Mouse (Mus musculus) T-helper 2 cell (primary cell): ENCODE measurements at regions not wholly inside any gene's neighbourhood (a gene's known extent, or its start where the extent isn't known, plus 50 kb on each side); places are given as distances from the start of the nearest gene placed in this dataset.

ENCODE experiments used
- in situ Hi-C: fragments of 300-600 bp; cut with MboI, MseI; formaldehyde crosslinking; loops from one replicate; pipeline ENCODE4 v1.15.1; 2025; ENCODE audit warnings: high pct_unique_total_duplicates

DNA sequence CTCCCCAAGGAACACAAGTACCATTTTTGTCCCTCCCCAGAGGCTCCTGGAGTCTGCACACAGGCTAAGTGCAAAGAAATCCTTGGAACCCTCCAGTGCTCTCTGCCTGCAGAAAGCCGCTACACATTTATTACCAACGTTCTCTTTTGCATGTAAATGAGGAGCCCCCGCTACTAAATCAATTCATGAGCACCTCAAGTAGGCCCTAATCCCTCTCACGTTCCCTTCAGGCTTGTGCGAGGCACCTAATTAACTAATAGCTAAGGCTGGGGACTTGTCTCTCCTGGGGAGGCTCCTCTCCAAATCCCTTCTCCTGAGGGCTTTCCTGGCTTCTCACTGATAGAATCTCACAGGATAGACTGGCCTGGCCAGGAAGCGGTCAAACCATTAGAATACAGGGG is 568.6 kb upstream of the Adam5 start:
- in situ Hi-C loops: no loop called here

DNA sequence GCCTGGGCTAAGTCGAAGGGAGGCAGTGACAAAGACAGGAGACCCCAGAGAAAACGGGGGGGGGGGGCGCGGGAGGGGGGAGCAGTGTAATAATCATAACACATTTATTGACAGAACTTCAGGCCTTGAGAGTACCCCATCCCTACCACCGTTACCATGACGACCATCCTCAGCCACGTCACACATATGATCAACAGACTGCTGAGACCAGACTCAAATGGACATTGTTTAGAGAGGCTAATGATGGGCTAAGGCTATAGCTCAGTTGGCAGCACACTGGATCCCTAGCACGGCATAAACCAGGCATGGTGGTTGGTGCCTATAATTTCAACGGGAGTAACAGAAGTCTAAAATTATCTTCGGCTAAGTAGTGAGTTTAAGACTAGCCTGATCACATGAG is 565.8 kb upstream of the Adam5 start:
- in situ Hi-C loops: no loop called here

GRCm38 (mm10) chr8:25389371-25389855 is 565.2 kb upstream of the Adam5 start:
- in situ Hi-C loops: no loop called here

DNA sequence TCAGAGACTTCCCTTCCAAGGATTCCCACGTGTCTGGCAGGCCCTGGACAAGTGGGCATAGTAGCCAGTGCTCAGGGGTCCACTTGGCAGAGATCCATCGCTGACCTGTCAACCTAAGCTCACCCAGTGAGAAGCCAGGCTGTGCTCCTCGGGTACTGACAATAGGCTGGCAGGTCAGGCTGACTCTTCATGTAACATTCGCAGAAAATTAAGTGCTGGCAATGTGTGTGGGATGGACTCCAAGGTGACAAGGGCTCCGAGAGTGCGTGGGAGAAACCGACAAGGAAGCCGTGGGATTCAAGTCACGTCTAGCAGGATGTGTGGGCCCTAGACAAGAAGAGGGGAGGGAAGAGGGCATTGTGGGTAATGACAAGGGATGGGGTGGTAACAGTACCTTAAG is 564.6 kb upstream of the Adam5 start:
- in situ Hi-C loops: no loop called here

DNA sequence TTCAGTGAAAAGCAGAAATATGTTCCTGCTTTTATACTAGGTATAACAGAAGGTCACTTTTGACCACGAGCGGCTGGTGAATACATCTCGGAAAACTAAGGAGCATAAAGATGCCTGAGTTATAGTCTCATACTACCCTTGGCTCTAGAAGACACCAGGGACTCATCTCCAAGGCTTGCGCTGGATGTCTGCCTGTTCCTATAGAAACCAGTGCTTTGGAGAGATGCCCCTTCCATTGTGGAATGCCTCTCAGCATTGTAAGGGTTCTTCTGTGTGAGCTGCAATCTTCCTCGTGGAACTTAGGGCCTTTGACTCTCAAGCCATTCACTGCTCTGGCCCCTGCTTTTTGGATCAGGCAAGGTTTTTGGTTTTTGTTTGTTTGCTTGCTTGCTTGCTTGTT is 561.0 kb upstream of the Adam5 start:
- in situ Hi-C loops: no loop called here

DNA sequence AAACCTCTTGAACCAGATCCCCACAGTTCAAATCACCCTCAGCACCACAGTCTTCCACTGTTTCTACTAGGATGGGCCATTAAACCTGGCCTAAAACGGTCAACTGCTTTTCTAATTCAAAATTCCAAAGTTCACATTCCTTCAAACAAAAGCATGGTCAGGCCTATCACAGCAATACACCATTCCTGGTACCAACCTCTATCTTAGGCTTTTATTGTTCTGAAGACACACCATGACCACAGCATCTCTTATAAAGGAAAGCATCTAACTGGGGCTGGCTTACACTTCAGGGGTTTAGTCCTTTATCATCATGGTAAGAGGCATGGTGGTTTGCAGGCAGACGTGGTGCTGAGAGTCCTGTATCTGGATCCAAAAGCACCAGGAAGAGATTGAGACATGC is 560.4 kb upstream of the Adam5 start:
- in situ Hi-C loops: no loop called here

DNA sequence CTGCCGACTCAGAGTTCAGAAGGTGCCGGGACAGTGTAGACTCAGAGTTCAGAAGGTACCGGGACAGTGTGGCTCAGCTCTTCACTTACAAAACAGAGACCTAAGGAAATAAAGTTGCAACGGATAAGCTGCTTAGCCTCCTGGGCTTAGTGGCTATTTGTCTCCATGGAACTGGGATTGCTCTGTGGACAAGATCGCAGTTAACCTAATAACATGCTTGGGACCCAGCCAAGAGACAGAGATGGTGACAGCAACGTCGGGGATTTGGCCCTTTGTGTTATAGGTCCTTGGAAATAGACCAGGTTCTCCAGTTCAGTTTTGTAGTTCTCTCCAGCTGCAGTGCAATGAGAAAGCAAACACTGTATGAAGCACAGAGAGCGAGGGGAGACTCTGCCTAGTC is 549.1 kb upstream of the Adam5 start:
- in situ Hi-C loops: no loop called here

DNA sequence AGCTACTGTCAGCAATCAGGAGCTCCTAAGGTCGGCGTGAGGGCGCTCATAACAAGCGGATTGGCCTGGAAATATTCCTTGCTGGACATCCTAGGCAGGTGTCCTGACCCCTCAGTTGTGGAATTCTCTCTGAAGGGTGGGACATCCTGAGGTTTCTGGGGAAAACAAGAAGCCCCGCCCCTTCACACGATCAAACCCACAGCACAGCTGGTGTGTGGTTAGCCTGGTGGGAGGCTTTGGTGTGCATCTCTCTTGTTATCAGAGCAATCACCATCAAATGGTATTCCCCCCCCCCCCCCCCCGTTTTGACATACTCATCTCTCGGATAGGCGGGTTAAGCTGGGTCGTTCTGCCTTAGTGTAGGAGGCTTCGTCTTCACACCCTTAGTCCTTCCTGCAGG is 546.8 kb upstream of the Adam5 start:
- in situ Hi-C loops: no loop called here

DNA sequence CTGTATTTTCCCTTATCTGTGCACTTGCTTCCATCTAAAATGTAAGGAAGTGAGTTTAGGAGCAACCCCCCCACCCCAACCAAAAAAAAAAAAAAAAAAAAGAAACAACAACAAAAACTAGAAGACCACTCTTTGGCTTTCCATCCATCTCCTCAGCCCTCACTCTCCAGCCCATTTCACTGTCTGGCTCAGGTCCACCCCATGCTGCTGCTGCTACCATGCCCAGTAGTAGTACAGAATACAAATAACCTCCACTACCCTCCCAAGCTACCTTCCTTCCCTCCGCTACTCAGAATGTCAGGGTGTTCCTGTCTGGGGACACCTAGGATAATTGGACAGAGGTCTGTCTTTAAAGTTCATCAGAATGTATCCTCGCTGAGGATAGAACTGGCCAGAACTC is 545.2 kb upstream of the Adam5 start:
- in situ Hi-C loops: no loop called here

- in situ Hi-C loops: no loop called here
These were observed 544.5 kb upstream of the Adam5 start for GRCm38 (mm10) chr8:25368561-25369091.

DNA sequence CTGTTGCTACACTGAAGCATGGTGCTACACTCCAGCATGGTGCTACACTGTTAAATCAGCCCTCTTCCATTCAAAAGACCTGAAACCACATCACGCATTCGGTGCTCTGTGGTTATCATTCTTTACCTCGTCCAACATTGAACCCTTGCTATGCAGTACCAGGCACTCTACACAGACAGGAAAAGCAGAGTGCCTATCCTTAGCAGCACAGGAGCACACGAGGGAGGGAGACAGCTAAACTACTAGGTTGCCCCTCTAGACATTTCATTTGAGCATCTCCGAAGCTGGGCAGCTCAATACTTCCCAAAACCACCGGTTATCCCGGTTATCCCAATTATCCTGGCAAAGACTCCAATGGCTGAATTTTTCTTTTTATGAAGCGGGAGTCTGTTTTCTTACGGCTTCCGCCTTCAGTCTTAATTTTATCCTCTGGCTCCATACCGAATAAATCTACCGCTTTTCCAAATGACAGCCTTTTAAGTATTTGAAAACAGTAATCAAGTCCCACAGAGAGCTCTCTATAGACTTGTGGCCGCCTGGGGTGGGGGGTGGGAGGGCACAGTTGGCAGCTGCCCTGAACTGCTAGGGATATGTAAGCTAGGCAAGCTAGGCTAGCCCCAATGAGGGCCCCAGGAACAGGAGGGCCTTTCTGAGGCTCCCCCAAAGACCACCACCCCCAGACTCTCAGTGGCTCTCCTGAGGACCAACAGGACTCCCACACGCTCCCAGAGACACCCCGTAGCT is 543.8 kb upstream of the Adam5 start:
- in situ Hi-C loops: no loop called here

DNA sequence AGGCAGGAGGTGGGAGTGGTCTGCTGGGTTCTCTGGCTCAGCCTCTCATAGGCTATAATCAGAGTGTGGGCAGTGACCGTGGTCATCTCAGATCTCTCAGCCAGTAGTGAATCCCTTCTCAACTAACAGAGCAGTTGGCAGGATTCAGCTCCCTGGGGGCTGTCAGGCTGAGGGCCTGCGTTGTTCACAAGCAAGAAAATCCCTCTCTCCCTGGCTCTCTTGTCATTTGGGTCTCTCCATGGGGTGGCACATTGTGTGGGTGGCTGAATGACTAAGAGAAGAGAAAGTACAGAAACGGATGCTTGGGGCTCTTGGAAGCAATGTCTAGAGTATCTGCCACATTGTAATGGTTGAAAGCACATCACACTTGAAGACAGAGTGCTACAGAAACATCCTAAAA is 542.0 kb upstream of the Adam5 start:
- in situ Hi-C loops: no loop called here

DNA sequence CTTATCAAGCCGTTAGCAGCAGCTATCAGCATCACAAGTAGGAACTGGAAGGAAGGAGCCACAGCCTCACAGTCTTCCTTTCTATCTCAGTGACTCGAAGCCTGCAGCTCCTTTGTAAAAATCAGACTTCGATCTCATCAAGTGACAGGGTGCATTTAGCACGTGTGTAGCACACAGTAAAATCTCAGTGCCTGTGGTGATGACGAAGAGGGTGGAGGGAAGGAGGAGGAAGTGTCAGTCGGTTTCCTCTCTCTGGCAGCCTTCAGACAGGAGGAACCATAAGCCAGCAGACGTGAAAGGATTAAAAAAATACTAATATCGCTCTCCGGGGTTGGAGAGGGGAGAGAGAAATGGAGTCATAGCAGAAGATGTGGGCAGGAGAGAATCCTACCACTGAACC is 538.5 kb upstream of the Adam5 start:
- in situ Hi-C loops: loop anchor here (5.0 kb wide), 1 partner anchor 90 kb away; no protein-coding TSS in a partner anchor

DNA sequence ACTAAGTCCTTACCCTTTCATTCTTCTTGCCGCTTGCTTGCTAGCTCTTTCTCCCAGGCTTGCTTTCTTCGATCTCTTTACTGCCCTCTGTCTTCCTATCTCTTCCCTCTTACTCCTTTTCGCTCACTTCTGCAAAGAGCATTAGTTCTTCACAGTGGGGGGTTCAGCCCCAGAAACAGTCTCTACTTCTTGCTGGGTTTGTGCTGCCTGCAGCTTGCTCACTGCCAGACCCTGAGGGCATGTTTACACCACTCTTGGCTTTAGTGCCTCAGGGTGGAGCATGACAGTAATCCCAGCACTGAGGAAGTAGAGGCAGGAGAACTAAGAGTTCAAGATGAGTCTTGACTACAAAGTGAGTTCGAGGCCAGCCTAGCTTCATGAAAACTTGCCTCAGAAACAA is 538.0 kb upstream of the Adam5 start:
- in situ Hi-C loops: loop anchor here (5.0 kb wide), 1 partner anchor 90 kb away; no protein-coding TSS in a partner anchor

DNA sequence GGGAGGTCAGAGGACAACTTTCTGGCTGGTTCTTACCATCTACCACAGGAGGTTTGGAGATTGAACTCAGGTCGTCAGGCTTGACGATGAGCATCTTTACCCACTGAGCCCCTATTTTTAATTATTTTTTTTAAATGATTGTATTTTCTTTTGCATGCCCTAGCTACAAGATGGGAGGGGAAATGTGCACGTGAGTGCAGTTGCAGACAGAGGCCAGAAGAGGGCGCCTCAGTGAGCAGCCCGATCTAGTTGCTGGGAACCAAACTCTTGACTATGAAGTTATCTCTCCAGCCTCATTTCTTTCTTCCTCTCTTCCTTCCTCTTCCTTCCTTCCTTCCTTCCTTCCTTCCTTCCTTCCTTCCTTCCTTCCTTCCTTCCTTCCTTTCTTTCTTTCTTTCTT is 537.3 kb upstream of the Adam5 start:
- in situ Hi-C loops: loop anchor here (5.0 kb wide), 1 partner anchor 89 kb away; no protein-coding TSS in a partner anchor

DNA sequence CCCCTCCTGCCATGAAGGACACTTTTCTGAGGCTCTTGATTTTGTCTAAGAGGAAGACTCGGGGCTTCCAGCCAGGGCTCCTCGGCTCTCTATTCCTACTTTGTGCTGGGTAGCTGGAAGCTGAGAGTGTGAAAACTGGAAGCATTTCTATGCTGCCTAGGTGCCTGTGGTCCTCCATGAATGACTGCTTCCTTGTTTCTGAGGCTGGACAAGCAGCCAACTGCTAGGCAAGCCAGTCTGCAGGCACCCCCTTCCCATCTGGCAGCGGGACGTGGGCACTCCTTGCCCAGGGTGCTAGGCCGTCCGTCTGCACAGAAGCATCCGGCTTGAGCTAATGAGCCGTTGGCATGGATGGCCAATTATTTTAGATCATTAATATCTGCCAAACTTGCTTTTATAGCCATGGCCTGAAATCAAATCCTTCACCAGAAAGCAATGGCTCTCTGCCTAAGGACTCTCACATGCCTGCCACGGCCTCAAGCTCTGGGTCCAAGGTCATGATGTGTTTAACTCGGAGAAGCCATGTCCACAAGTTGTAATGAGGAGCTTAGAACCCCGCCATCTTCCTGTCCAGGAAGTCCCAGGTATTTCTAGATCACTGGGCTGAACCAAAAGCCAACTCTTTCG is 534.5 kb upstream of the Adam5 start:
- in situ Hi-C loops: no loop called here

DNA sequence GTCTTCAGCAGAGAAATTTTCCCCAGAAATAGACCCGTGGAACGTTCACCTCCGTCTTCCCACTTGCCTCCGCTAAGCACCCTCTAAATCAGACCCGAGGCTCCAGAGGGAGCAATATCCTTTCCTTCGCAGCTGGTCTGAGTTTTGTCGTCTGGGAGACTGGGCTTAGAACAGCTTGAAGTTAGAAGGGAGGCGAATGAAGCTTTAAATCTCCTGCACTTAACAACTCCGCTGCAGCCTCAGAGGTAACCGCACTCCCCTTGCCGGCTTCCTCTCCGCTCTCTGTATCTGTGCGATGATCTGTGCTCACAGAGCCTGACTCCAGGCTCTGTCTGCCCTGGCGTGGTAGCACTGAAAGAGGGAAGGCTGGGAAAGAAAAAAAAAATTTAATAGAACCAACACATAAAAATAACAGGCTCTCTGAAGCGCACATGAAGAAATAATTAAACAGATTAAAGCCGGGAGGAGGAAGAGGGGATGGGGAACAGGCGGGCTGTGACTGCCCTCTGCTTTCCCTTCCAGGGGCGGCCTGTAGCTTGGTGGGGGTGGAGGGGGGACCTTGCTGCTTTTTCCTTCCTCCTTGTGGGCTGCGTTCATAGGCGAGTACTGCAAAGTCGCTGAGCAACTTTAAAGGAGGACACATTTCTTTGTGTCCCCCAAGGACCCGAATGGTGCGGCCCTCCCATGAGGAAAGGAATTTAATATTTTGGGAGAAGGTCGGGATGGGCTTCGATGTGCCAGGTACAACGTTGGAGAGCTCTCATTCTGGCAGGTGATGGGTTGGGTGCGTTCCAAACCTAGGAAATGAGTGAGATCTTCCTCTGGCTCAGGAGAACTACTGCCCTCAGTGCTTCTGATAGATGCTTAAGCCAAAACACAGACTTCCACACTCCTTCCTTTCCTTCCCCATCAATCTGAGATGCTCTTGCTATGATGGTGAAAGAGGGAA is 529.9 kb upstream of the Adam5 start:
- in situ Hi-C loops: no loop called here

DNA sequence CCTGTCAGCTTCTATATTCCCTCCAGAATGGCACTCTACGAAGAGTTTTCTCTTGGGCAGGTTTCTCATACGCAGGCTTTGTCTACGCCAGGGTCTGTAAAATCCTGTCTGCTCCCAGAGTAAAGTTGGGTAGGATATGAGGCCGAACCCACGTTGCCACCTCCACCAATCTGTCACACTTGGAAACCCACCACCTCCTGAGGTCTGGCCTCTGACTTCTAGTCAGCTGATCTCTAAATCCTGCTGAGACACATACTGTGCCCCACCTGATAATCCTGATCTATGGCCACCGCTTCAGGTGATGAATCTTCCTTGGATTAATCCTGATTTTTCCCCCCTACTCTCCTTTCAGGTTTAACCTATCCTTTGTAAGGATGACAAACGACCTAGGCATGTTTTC is 529.2 kb upstream of the Adam5 start:
- in situ Hi-C loops: no loop called here

DNA sequence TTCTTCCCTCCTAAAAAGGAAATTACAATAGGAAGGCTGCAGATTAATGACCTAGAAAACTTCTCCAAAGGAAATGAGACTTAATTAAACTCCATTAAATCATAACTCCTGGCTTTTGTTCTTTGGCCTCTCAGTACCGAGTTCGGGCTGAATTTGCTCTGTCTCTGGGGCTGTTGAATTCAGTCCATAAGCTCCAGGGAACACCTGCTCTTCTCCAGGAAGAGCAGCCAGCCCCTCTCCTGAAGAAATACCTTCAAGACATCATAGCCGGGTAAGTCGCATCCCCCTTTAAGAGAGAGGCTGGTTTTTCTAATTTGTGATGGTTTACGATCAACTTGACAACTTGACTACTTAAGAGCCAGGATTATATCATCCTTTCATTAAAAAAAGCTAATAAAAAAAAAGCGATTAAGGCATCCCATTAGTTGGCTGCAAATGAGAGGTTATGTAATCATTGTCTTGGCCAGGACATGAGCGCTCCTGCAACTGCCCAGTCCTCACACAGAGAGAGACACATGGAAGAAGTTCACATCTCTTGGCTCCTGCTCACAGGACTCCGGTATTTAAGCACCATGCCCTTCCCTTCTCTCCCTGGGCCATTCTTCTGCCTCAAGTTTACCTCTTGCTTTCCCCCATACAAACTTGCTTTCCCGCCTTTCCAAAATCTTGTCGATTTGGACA is 524.0 kb upstream of the Adam5 start:
- in situ Hi-C loops: no loop called here

- in situ Hi-C loops: no loop called here
These were observed 519.0 kb upstream of the Adam5 start for GRCm38 (mm10) chr8:25343160-25343602.

GRCm38 (mm10) chr8:25342501-25342900 is 518.3 kb upstream of the Adam5 start:
- in situ Hi-C loops: no loop called here
